18 mouse cellular contexts compared by ENCODE assay signal in the genomic region with DNA sequence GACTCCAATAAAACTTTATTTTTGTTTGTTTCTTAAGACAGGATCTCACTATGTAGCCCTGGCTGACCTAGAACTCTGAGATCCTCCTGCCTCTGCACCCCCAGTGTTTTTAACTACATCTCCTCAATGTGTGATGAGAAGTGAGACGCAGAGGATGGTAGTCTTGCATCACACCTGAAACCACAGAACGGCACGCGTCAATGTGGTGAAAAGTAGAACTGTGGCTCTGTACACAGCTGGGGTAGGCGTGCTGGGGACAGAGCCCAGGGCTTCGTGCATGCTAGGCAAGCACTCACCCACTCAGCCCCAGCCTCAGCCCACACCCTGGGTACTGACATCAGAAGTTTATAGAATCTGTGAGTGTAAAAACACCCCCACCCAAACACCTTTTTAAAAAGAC.
DNase-seq lines count a peak whose midpoint lies in the region; ATAC-seq and TF ChIP-seq lines count a peak whose summit lies in the region.
"Had no signal": no experiment of that assay in that cellular context is flagged by ENCODE, and none has a peak within 500 bp of the region (broad histone marks: within the 10 kb centered on the region; RNA-seq: fewer than 3 reads in every experiment).

No protein-coding gene starts in this region.

- H3K4me1 ChIP-seq in liver, postnatal 0 days (ENCODE audit: insufficient read depth) = peaks cover 37% of the 10 kb centered on the region
- peaks cover 51% of the 10 kb centered on the region for H3K4me1 ChIP-seq in liver, embryonic 12.5 days
- peaks cover 11% of the 10 kb centered on the region for H3K4me1 ChIP-seq in bone marrow, adult 2 months (ENCODE audit: control insufficient read depth, insufficient read depth, low read length)
- H3K4me1 ChIP-seq in midbrain, embryonic 11.5 days (ENCODE audit: control insufficient read depth, insufficient read depth, low read length) = peaks cover 5% of the 10 kb centered on the region; the same call in 1 of the 2 replicates
- peaks cover 85% of the 10 kb centered on the region for H3K4me1 ChIP-seq in heart, embryonic 10.5 days
- H3K4me1 ChIP-seq in forebrain, embryonic 15.5 days = peaks cover 27% of the 10 kb centered on the region

- no peaks in the 10 kb centered on the region for H3K27me3 ChIP-seq in liver, postnatal 0 days (ENCODE audit: insufficient read depth, low read length)
- H3K27me3 ChIP-seq in liver, embryonic 12.5 days (replicated peaks) = no peaks in the 10 kb centered on the region
- H3K27me3 ChIP-seq in midbrain, embryonic 11.5 days (ENCODE audit: control insufficient read depth, insufficient read depth, low read length) = no peaks in the 10 kb centered on the region
- H3K27me3 ChIP-seq in heart, embryonic 10.5 days (ENCODE audit: insufficient read depth, poor library complexity, severe bottlenecking) = no peaks in the 10 kb centered on the region
- H3K27me3 ChIP-seq in forebrain, embryonic 15.5 days = no peaks in the 10 kb centered on the region
- H3K27me3 ChIP-seq: kidney, embryonic 15.5 days had no signal

- 0 out of 2 replicates have a peak, but pooled peaks have one; percentile 14 for TF ChIP-seq POLR2A in bone marrow, adult 2 months (IDR thresholded peaks at IDR 0.05; ENCODE audit: borderline replicate concordance, control insufficient read depth, low read depth, low read length)

- no peak overlapping the region for H3K27ac ChIP-seq in liver, postnatal 0 days (ENCODE audit: low read depth)
- no peak overlapping the region for H3K27ac ChIP-seq in liver, embryonic 12.5 days
- H3K27ac ChIP-seq in bone marrow, adult 2 months (ENCODE audit: control insufficient read depth, insufficient read depth, low read depth, low read length, poor library complexity) = peak overlapping the region; percentile 40; the same call in 1 of the 2 replicates
- H3K27ac ChIP-seq in midbrain, embryonic 11.5 days (ENCODE audit: low read depth, low read length) = no peak overlapping the region
- no peak overlapping the region for H3K27ac ChIP-seq in heart, embryonic 10.5 days
- H3K27ac ChIP-seq in forebrain, embryonic 15.5 days (replicated peaks) = no peak overlapping the region
- H3K27ac ChIP-seq: heart, adult 2 months; layer of hippocampus, adult 2 months; limb, embryonic 13.5 days had no signal

- H3K36me3 ChIP-seq in liver, postnatal 0 days (replicated peaks; ENCODE audit: insufficient read depth, low read length) = no peaks in the 10 kb centered on the region
- H3K36me3 ChIP-seq in liver, embryonic 12.5 days = no peaks in the 10 kb centered on the region
- no peaks in the 10 kb centered on the region for H3K36me3 ChIP-seq in midbrain, embryonic 11.5 days (ENCODE audit: control insufficient read depth, insufficient read depth, low read length)
- 0 out of 2 replicates have a peak, but pooled peaks cover 5% of the 10 kb centered on the region for H3K36me3 ChIP-seq in heart, embryonic 10.5 days
- H3K36me3 ChIP-seq in forebrain, embryonic 15.5 days = no peaks in the 10 kb centered on the region
- H3K36me3 ChIP-seq: kidney, embryonic 15.5 days had no signal

- peak; percentile 33; the same call in 1 of the 2 replicates for ATAC-seq in liver, postnatal 0 days
- ATAC-seq in liver, embryonic 12.5 days = no peak
- ATAC-seq in midbrain, embryonic 11.5 days (ENCODE audit: low FRiP score) = no peak
- ATAC-seq in forebrain, embryonic 15.5 days (replicated peaks) = no peak
- ATAC-seq: forebrain, embryonic 16.5 days had no signal

- TF ChIP-seq EP300 in liver, postnatal 0 days (IDR thresholded peaks at IDR 0.05; ENCODE audit: low read depth) = peak; percentile 38; the same call in 1 of the 2 replicates

- H3K4me3 ChIP-seq in liver, postnatal 0 days (ENCODE audit: low read depth, low read length) = no peak overlapping the region
- H3K4me3 ChIP-seq in liver, embryonic 12.5 days = no peak overlapping the region
- no peak overlapping the region for H3K4me3 ChIP-seq in bone marrow, adult 2 months (replicated peaks; ENCODE audit: control insufficient read depth, low read depth, low read length)
- no peak overlapping the region for H3K4me3 ChIP-seq in midbrain, embryonic 11.5 days (ENCODE audit: low read depth, low read length)
- H3K4me3 ChIP-seq in heart, embryonic 10.5 days = no peak overlapping the region
- no peak overlapping the region for H3K4me3 ChIP-seq in forebrain, embryonic 15.5 days
- H3K4me3 ChIP-seq: heart, adult 2 months; kidney, embryonic 15.5 days; layer of hippocampus, adult 2 months; limb, embryonic 13.5 days; myocyte had no signal

- 54% methylated on average over 6 of the region's 6 CpGs for WGBS in liver, postnatal 0 days (ENCODE audit: insufficient replicate concordance)
- WGBS in liver, embryonic 12.5 days (ENCODE audit: insufficient replicate concordance) = 59% methylated on average over 6 of the region's 6 CpGs
- WGBS in bone marrow, adult 2 months = 28% methylated on average over 6 of the region's 6 CpGs
- WGBS in midbrain, embryonic 11.5 days = 93% methylated on average over 6 of the region's 6 CpGs
- 92% methylated on average over 6 of the region's 6 CpGs for WGBS in heart, embryonic 10.5 days
- 94% methylated on average over 6 of the region's 6 CpGs for WGBS in forebrain, embryonic 15.5 days

- DNase-seq in liver, postnatal 0 days = peak; percentile 42
- peak; percentile 22 to 30 for DNase-seq in monocyte, adult 2 months (ENCODE audit: low read depth in 1 of 2, low spot score in 2 of 2)
- peak; percentile 71 for DNase-seq in thymus, postnatal 14 days
- DNase-seq in midbrain, embryonic 11.5 days (ENCODE audit: low spot score, missing footprints) = no peak
- DNase-seq in heart, embryonic 10.5 days (ENCODE audit: low spot score) = no peak
- DNase-seq: adrenal gland, postnatal 36 days; cerebellum, adult 9-11 months; embryo, embryonic 11 days; heart, adult 2 months; lung, adult 18-20 months had no signal

- H3K4me2 ChIP-seq in liver, postnatal 0 days (ENCODE audit: low read depth, low read length) = no peak overlapping the region
- no peak overlapping the region for H3K4me2 ChIP-seq in liver, embryonic 12.5 days
- no peak overlapping the region for H3K4me2 ChIP-seq in midbrain, embryonic 11.5 days
- H3K4me2 ChIP-seq in forebrain, embryonic 15.5 days (replicated peaks) = no peak overlapping the region
- H3K4me2 ChIP-seq: kidney, embryonic 15.5 days; limb, embryonic 13.5 days had no signal

- no peak overlapping the region for H3K9ac ChIP-seq in liver, postnatal 0 days (replicated peaks)
- H3K9ac ChIP-seq in liver, embryonic 12.5 days = no peak overlapping the region
- no peak overlapping the region for H3K9ac ChIP-seq in midbrain, embryonic 11.5 days (ENCODE audit: low read length)
- H3K9ac ChIP-seq in forebrain, embryonic 15.5 days (replicated peaks) = no peak overlapping the region
- H3K9ac ChIP-seq: kidney, embryonic 15.5 days; limb, embryonic 13.5 days had no signal

- TF ChIP-seq CTCF in liver, postnatal 0 days (IDR thresholded peaks at IDR 0.05; ENCODE audit: low read depth) = no peak
- TF ChIP-seq CTCF in bone marrow, adult 2 months (IDR thresholded peaks at IDR 0.05; ENCODE audit: control insufficient read depth, insufficient read depth, low read length) = no peak

- H3K9me3 ChIP-seq in liver, postnatal 0 days (ENCODE audit: low read length) = no peaks in the 10 kb centered on the region
- H3K9me3 ChIP-seq in liver, embryonic 12.5 days (replicated peaks) = no peaks in the 10 kb centered on the region
- no peaks in the 10 kb centered on the region for H3K9me3 ChIP-seq in midbrain, embryonic 11.5 days (ENCODE audit: control insufficient read depth, low read length)
- no peaks in the 10 kb centered on the region for H3K9me3 ChIP-seq in heart, embryonic 10.5 days
- no peaks in the 10 kb centered on the region for H3K9me3 ChIP-seq in forebrain, embryonic 15.5 days
- H3K9me3 ChIP-seq: kidney, embryonic 15.5 days; limb, embryonic 13.5 days had no signal

Comparison
In these comparisons a context has a peak if more than half of its experiments do, and no peak if none do; other contexts are left out.
1. DNase-seq: peak in liver, postnatal 0 days (single experiment), monocyte, adult 2 months (2 of 2) and thymus, postnatal 14 days (single experiment); none in midbrain, embryonic 11.5 days (single experiment) and heart, embryonic 10.5 days (single experiment).